Mouse (Mus musculus) ES-E14 (cell line): ENCODE measurements around the gene Blvrb. TPM values are rescaled to one million over a fixed set of nuclear protein-coding genes. Genes with fewer than 3 reads are reported as not detected.

Experiments
- DNase-seq: peaks from one replicate; pipeline ENCODE4 v3.0.0-alpha.2; 2013; ENCODE audit warnings: low read depth, low spot score
- H3K27ac ChIP-seq: 2 replicates; pipeline ENCODE4 v1.5.1; 2012; ENCODE audit warnings: low read depth, mild to moderate bottlenecking, low read length, moderate library complexity, mixed read lengths; ENCODE audit not compliant: poor library complexity, insufficient read depth, severe bottlenecking
- H3K36me3 ChIP-seq: 2 replicates; pipeline ENCODE4 v1.6.1; 2012; ENCODE audit warnings: mild to moderate bottlenecking, low read length, moderate library complexity, mixed read lengths; ENCODE audit not compliant: control insufficient read depth, poor library complexity, insufficient read depth, severe bottlenecking
- H3K4me1 ChIP-seq, 2 experiments: fragments of 150-350 bp in 1 of 2; sonication (generic) in 1 of 2; 2 replicates each; pipeline ENCODE4 v1.6.1; 2012; ENCODE audit warnings: low read length in 2 of 2, mild to moderate bottlenecking in 1 of 2, mixed read lengths in 1 of 2; ENCODE audit not compliant: control insufficient read depth in 2 of 2, insufficient read depth in 2 of 2, poor library complexity in 1 of 2
- H3K4me3 ChIP-seq, 2 experiments: fragments of 150-350 bp in 1 of 2; sonication (generic) in 1 of 2; 2 replicates each; pipeline ENCODE4 v1.5.1; 2012; ENCODE audit warnings: low read length in 2 of 2, low read depth in 1 of 2, mild to moderate bottlenecking in 1 of 2, mixed read lengths in 1 of 2; ENCODE audit not compliant: insufficient read depth in 1 of 2, poor library complexity in 1 of 2, severe bottlenecking in 1 of 2
- H3K9ac ChIP-seq: 2 replicates; pipeline ENCODE4 v1.6.1; 2012; ENCODE audit warnings: low read depth, mild to moderate bottlenecking, low read length, mixed read lengths; ENCODE audit not compliant: poor library complexity, insufficient read depth, severe bottlenecking
- H3K9me3 ChIP-seq: fragments of 150-350 bp; sonication (generic); 2 replicates; pipeline ENCODE4 v1.6.1; 2012; ENCODE audit warnings: low read depth, mild to moderate bottlenecking, low read length; ENCODE audit not compliant: control insufficient read depth, insufficient read depth
- CHD2 ChIP-seq: IDR thresholded peaks from 2 replicates; pipeline ENCODE4 v1.6.1; 2014; ENCODE audit warnings: mild to moderate bottlenecking, low read depth, low read length, inconsistent platforms
- HCFC1 ChIP-seq: IDR thresholded peaks from 2 replicates; pipeline ENCODE4 v1.6.1; 2012; ENCODE audit warnings: low read length, inconsistent platforms, borderline replicate concordance; ENCODE audit not compliant: insufficient read depth
- MAFK ChIP-seq: IDR thresholded peaks from 2 replicates; pipeline ENCODE4 v1.6.1; 2014; ENCODE audit warnings: mild to moderate bottlenecking, low read depth, low read length, inconsistent platforms; ENCODE audit not compliant: insufficient read depth
- ZC3H11A ChIP-seq: IDR thresholded peaks from 2 replicates; pipeline ENCODE4 v1.6.1; 2012; ENCODE audit warnings: low read depth, mild to moderate bottlenecking, inconsistent platforms, low read length, borderline replicate concordance
- ZNF384 ChIP-seq: IDR thresholded peaks from 2 replicates; pipeline ENCODE4 v1.6.1; 2012; ENCODE audit warnings: low read depth, low read length, inconsistent platforms
- in situ Hi-C, 2 experiments: fragments of 600-800 bp; cut with MboI; formaldehyde crosslinking; loops; one replicate each; pipeline ENCODE4 v1.15.1; 2025; ENCODE audit warnings: low sequenced_read_pairs in 2 of 2, inconsistent platforms in 1 of 2; ENCODE audit not compliant: unreplicated experiment in 2 of 2
- total RNA-seq: library from RNA; depleted of rRNA; stranded (reverse); fragments of 300-350 nt; gene quantifications from 2 replicates; pipeline ENCODE4 v1.2.3, GENCODE M21; 2012

The Blvrb gene
- total RNA-seq, 1 experiment, result 29.6 TPM

GRCm38 (mm10) chr7:27480506-27480905, 32.7 kb downstream of the Blvrb start:
- Histone ChIP-seq H3K4me3 (no peak overlapping the region), H3K36me3 (0 out of 2 replicates have a peak, but pooled peaks cover 4% of the 10 kb centered on the region), H3K9ac (no peak overlapping the region), H3K4me1 (peaks cover 6 to 12% of the 10 kb centered on the region in 2 experiments; a peak in 3 of 4 replicates), H3K27ac (no peak overlapping the region), H3K9me3 (no peaks in the 10 kb centered on the region)
- DNase-seq, result no peak
- in situ Hi-C loops, result no loop called here
- TF ChIP-seq MAFK (no peak), CHD2 (no peak), ZNF384 (no peak), HCFC1 (no peak), ZC3H11A (no peak)

- TF ChIP-seq ZC3H11A, result no peak
- no peak for TF ChIP-seq CHD2
- TF ChIP-seq ZNF384, result no peak
- no peak for TF ChIP-seq HCFC1
- in situ Hi-C loops, result no loop called here
- DNase-seq, result no peak
- H3K27ac ChIP-seq, result no peak overlapping the region; the same call in 1 of the 2 replicates
- peak overlapping the region; percentile 10; the same call in 1 of the 2 replicates for H3K9ac ChIP-seq
- H3K9me3 ChIP-seq, result no peaks in the 10 kb centered on the region
- H3K36me3 ChIP-seq, result 0 out of 2 replicates have a peak, but pooled peaks cover 4% of the 10 kb centered on the region
- peaks cover 6 to 7% of the 10 kb centered on the region in 2 experiments; a peak in 3 of 4 replicates for H3K4me1 ChIP-seq
- peak overlapping the region; percentile 18 to 23; a peak in 3 of 4 replicates for H3K4me3 ChIP-seq
Measured at GRCm38 (mm10) chr7:27480927-27481626, 33.3 kb downstream of the Blvrb start.

GRCm38 (mm10) chr7:27481627-27481969, 33.8 kb downstream of the Blvrb start:
- Histone ChIP-seq H3K9ac (peak overlapping the region; percentile 10; the same call in 1 of the 2 replicates), H3K9me3 (no peaks in the 10 kb centered on the region), H3K27ac (no peak overlapping the region), H3K4me1 (peaks cover 6 to 9% of the 10 kb centered on the region in 2 experiments; a peak in 3 of 4 replicates), H3K36me3 (no peaks in the 10 kb centered on the region), H3K4me3 (peak overlapping the region; percentile 18 to 23; a peak in 3 of 4 replicates)
- TF ChIP-seq CHD2 (no peak), ZC3H11A (no peak), HCFC1 (no peak), ZNF384 (no peak), MAFK (no peak)
- no peak for DNase-seq
- in situ Hi-C loops, result no loop called here

- Histone ChIP-seq H3K9ac (no peak overlapping the region), H3K27ac (peak overlapping the region; percentile 51; the same call in 1 of the 2 replicates)
- in situ Hi-C loops, result no loop called here
Measured at GRCm38 (mm10) chr7:27483860-27484259, 36.1 kb downstream of the Blvrb start.

More at GRCm38 (mm10) chr7:27483860-27484259, 36.1 kb downstream of the Blvrb start:
- DNase-seq, result no peak
- H3K36me3 ChIP-seq, result no peaks in the 10 kb centered on the region; the same call in 1 of the 2 replicates
- peaks cover 6 to 12% of the 10 kb centered on the region in 2 experiments; a peak in 3 of 4 replicates for H3K4me1 ChIP-seq
- peak overlapping the region in 1 of 2 experiments; percentile 15; a peak in 1 of 4 replicates for H3K4me3 ChIP-seq
- H3K9me3 ChIP-seq, result no peaks in the 10 kb centered on the region
- no peak for TF ChIP-seq ZC3H11A
- no peak for TF ChIP-seq HCFC1
- no peak for TF ChIP-seq ZNF384
- TF ChIP-seq MAFK, result no peak
- no peak for TF ChIP-seq CHD2
